Mouse (Mus musculus) neural tube, embryonic 15.5 days (tissue): ENCODE measurements around the gene Zfp951. TPM values are rescaled to one million over a fixed set of nuclear protein-coding genes. Genes with fewer than 3 reads are reported as not detected.
"Not testable (repeated sequence)": the region's sequence is repeated elsewhere in the genome, so short reads cannot be mapped to it uniquely, and the experiment has no call there.

Experiments used
- ATAC-seq: fragments of 200-750 bp; cut with Nextera tagmentation; 2 replicates; pipeline ENCODE4 v1.8.0; 2017; ENCODE audit warnings: mild to moderate bottlenecking, moderate TSS enrichment, moderate library complexity; ENCODE audit not compliant: low FRiP score
- H3K27ac ChIP-seq: fragments of 300-500 bp; sonication (generic); replicated peaks from 2 replicates; pipeline ENCODE4 v1.5.1; 2015; ENCODE audit warnings: mild to moderate bottlenecking, inconsistent platforms
- H3K27me3 ChIP-seq: fragments of 300-500 bp; sonication (generic); replicated peaks from 2 replicates; pipeline ENCODE4 v1.6.1; 2015; ENCODE audit warnings: inconsistent platforms
- H3K36me3 ChIP-seq: fragments of 300-500 bp; sonication (generic); 2 replicates; pipeline ENCODE4 v1.6.1; 2015; ENCODE audit warnings: inconsistent platforms
- H3K4me1 ChIP-seq: fragments of 300-500 bp; sonication (generic); 2 replicates; pipeline ENCODE4 v1.6.1; 2015; ENCODE audit warnings: inconsistent platforms
- H3K4me2 ChIP-seq: fragments of 300-500 bp; sonication (generic); 2 replicates; pipeline ENCODE4 v1.6.1; 2015; ENCODE audit warnings: inconsistent platforms, mild to moderate bottlenecking, moderate library complexity
- H3K4me3 ChIP-seq: fragments of 300-500 bp; sonication (generic); replicated peaks from 2 replicates; pipeline ENCODE4 v1.5.1; 2015; ENCODE audit warnings: mild to moderate bottlenecking, inconsistent platforms
- H3K9ac ChIP-seq: fragments of 300-500 bp; sonication (generic); replicated peaks from 2 replicates; pipeline ENCODE4 v1.6.1; 2015; ENCODE audit warnings: mild to moderate bottlenecking, inconsistent platforms
- H3K9me3 ChIP-seq: fragments of 300-500 bp; sonication (generic); replicated peaks from 2 replicates; pipeline ENCODE4 v1.6.1; 2016; ENCODE audit warnings: inconsistent platforms
- whole genome bisulfite sequencing: fragments of 180-500 bp; shearing (Covaris S2); methylation state at CpG from one replicate; pipeline ENCODE4 v1.1.7; 2015; ENCODE audit warnings: mixed read lengths; 5-methylcytosine and 5-hydroxymethylcytosine counted together
- polyA plus RNA-seq: library from polyadenylated mRNA; unstranded; fragments of >200 nt; fragmentation: Nextera tagmentation; extraction: Ambion mirVana; gene quantifications from 2 replicates; pipeline ENCODE4 v1.2.1, GENCODE M21; 2015

The Zfp951 gene
- polyA plus RNA-seq = 4.5 and 5.3 TPM in 2 replicates

DNA sequence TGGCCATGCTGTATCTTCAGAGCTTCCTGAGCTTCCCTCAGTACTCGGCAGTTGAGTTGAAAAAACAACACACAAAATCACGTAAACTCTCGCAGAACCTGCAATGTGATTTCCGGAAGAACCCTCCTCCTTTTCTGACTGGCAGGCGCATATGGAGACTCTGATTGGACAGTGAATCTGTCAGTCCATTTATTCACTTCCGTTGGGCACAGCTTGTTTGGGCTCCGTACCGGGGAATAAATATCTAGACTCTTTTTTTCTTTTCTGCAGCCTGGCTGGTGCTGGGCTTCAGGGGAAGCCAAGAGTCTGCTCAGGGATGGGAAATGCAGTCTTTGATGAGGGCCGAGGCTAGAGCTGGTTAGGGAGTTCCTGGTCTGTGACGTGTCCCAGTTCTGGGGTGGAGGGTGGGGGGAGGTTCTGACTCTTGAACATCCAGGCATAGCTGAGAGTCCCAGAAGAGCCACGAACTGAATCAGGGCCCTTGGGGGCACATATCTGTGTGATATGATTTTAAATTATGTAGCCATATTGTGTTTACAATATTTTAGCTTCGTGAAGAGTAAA is at the start of gene Zfp951:
TSS of gene Zfp951 (minus strand) at position 109 of the 564 bp plus-strand sequence.
- H3K27me3 ChIP-seq, H3K4me1 ChIP-seq, H3K9ac ChIP-seq, H3K36me3 ChIP-seq: not testable (repeated sequence)
- WGBS = 42% methylated on average over 11 of the region's 12 CpGs
- ATAC-seq = peak; percentile 98
- Histone ChIP-seq H3K4me3 (peak within 1 kb of the TSS; percentile 35), H3K27ac (peak within 1 kb of the TSS; percentile 68), H3K9me3 (0 out of 2 replicates have a peak, but pooled peaks cover 19% of the 10 kb centered on the region), H3K4me2 (peak within 1 kb of the TSS; percentile 31)

DNA sequence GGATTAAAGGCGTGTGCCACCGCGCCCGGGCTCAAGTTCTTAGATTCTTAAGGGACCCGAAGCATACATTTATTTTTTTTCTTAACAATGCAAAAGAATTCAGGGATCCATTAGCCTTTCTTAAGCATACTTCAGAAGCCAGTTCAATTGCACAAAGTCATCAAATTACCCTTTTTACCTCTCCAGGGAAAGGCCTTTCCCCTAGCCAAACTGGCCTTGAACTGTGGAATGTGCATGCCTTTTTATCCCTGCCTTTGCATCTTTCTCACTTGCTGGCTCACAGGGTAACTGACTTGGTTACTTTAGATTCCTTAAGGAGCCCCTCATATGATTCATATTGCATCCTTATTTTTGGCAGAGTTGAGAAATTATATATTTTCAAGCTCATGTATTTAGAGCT is 46.7 kb upstream of the Zfp951 start:
- H3K36me3 ChIP-seq, H3K4me1 ChIP-seq, ATAC-seq, H3K4me2 ChIP-seq, H3K9ac ChIP-seq, H3K27me3 ChIP-seq, H3K27ac ChIP-seq, H3K9me3 ChIP-seq, H3K4me3 ChIP-seq: not testable (repeated sequence)
- WGBS = 94% methylated on average over 5 of the region's 5 CpGs

DNA sequence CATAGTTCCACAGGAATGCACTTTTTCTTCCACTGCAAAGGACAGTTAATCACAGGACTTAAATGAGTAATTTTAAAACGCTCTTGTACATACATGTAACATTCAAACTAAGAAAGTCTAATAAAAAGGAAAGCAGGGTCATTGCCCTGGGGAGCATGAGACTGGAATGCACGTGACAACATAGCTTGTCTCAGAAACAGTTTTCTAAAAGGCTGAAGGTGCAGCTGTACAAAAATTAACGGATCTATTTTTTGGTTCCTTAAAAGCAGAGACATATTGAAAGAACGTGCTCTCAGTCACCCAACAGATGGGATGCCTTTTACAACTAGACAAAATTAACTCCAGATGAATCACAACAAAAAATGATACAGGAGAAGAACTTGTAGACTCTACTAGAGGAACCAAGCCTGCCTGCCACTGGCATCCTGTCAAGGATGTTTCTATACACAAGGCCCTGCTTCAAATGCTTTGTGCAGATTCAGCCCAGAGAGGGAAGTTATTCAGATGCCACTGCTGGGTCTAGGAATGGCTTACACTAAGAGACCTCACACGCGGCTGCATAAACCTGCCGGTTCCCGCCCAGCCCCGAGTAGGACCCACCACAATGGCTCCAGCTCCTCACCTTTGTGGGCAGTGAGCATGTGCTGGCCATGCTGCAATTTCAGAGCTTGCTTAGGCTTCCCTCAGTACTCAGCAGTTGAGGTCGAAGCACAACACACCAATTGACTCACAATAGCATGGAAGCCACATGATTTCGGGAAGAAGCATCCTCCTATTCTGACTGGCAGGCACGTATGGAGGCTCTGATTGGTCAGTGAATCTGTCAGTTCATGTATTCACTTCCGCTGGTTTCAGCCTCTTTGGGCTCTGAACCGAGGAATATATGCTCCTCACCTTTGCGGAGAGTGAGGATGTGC is 567 bp downstream of the Zfp951 start:
- peak; percentile 93 for ATAC-seq
- peak overlapping the region; percentile 35 for H3K4me3 ChIP-seq
- H3K36me3 ChIP-seq, H3K9ac ChIP-seq, H3K4me1 ChIP-seq, H3K27me3 ChIP-seq: not testable (repeated sequence)
- WGBS = 52% methylated on average over 10 of the region's 15 CpGs
- 0 out of 2 replicates have a peak, but pooled peaks cover 22% of the 10 kb centered on the region for H3K9me3 ChIP-seq
- peak overlapping the region; percentile 31 for H3K4me2 ChIP-seq
- peak overlapping the region; percentile 68; the same call in 1 of the 2 replicates for H3K27ac ChIP-seq

DNA sequence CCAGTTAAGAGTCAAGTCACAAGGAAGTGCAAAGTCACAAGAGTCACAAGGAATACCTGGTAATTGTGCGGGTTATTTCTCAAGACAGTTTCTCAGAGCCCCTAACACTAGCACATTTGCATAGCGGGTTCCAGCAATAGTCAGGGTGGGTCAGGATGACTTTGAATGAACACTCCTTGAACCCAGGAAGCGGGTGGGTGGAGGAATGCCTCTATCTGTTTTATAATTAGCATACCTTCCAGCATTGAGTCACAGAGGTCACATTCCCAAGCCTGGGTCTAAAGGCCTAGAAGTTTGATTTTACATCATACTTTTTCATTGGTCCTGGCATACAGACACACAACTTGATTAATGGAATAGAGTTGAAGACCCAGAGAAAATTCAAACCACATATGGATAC is 5.3 kb downstream of the Zfp951 start:
- not testable (repeated sequence) for H3K4me3 ChIP-seq, H3K4me2 ChIP-seq, H3K9ac ChIP-seq, ATAC-seq, H3K27ac ChIP-seq, H3K27me3 ChIP-seq, H3K36me3 ChIP-seq, H3K4me1 ChIP-seq
- WGBS = 92% methylated on average over 3 of the region's 3 CpGs
- peaks cover 17% of the 10 kb centered on the region; the same call in 1 of the 2 replicates for H3K9me3 ChIP-seq

DNA sequence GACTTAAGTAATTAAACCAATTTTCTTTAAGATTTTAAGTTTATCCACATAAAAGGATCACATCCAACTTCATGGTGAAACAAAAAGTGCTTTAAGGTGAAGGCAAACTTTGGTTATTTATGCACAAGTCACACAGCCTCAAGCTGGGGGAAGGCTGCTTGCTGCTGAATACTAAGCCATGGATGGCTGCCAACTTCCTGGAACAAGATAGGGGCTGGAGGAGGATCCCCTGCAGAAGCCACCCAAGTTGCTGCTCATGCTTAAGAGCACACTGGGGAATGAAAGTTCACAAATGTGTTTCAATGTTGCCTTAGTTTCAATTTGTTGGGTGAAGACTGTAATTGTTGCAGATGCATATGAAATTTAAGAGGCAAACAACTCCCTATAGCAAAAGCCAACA is 26.5 kb downstream of the Zfp951 start:
- ATAC-seq = no peak
- no peak overlapping the region for H3K4me3 ChIP-seq
- H3K27ac ChIP-seq = no peak overlapping the region
- H3K9ac ChIP-seq = no peak overlapping the region
- no peaks in the 10 kb centered on the region for H3K4me1 ChIP-seq
- H3K27me3 ChIP-seq = no peaks in the 10 kb centered on the region
- H3K4me2 ChIP-seq = no peak overlapping the region
- H3K36me3 ChIP-seq = peaks cover 11% of the 10 kb centered on the region; the same call in 1 of the 2 replicates
- H3K9me3 ChIP-seq = peaks cover 35% of the 10 kb centered on the region

DNA sequence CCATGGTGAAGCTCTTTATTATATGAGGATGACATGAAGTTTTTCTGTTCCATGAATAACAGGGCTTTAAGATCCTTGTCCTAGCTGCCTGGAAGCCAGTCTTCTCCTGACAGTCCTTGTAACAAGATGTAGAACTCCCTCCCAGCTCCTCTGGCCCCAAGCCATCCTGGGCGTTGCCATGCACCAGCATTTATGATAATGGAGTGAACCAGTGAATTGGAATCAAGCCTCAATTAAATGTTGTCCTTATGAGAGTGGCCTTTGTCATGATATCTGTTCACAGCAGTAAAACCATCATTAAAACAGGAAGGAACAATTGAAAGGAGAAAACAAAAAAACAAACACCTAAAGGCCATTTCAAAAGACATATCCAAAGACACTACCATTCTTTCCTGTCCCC is 30.3 kb downstream of the Zfp951 start:
- H3K27me3 ChIP-seq = no peaks in the 10 kb centered on the region
- no peak overlapping the region for H3K27ac ChIP-seq
- H3K9ac ChIP-seq = no peak overlapping the region
- peaks cover 42% of the 10 kb centered on the region for H3K9me3 ChIP-seq
- no peak for ATAC-seq
- 76% methylated on average over 1 of the region's 1 CpGs for WGBS
- no peak overlapping the region for H3K4me2 ChIP-seq
- H3K4me1 ChIP-seq = no peaks in the 10 kb centered on the region
- H3K4me3 ChIP-seq = no peak overlapping the region
- H3K36me3 ChIP-seq = peaks cover 11% of the 10 kb centered on the region; the same call in 1 of the 2 replicates

DNA sequence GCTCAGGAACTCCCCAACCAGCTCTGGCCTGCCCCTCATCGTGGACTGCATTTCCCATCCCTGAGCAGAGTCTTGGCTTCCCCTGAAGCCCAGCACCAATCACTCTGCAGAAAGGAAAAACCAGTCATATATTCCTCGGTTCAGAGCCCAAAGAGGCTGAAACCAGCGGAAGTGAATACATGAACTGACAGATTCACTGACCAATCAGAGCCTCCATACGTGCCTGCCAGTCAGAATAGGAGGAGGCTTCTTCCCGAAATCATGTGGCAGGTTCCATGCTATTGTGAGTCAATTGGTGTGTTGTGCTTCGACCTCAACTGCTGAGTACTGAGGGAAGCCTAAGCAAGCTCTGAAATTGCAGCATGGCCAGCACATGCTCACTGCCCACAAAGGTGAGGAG is 89.7 kb downstream of the Zfp951 start:
- not testable (repeated sequence) for H3K36me3 ChIP-seq, H3K4me3 ChIP-seq, H3K27me3 ChIP-seq, ATAC-seq, H3K4me1 ChIP-seq, H3K9me3 ChIP-seq, H3K9ac ChIP-seq, H3K27ac ChIP-seq, H3K4me2 ChIP-seq
- 86% methylated on average over 6 of the region's 6 CpGs for WGBS

Other genes starting within 250 kb of the Zfp951 start
- 0.40 and 2.5 TPM in 2 replicates for gene Abcg3, start 122.6 kb upstream of the Zfp951 start, polyA plus RNA-seq